Mouse (Mus musculus) testis, postnatal 14 days (tissue): ENCODE results near the gene Pogz.
A peak's percentile ranks its signal among the peaks of the same experiment; 100 is the strongest.
"Not testable (repeated sequence)": the region's sequence is repeated elsewhere in the genome, so short reads cannot be mapped to it uniquely, and the experiment has no call there.

Source experiments
- DNase-seq: peaks from one replicate; pipeline ENCODE4 v3.0.0; 2021; ENCODE audit warnings: low spot score

Pogz gene

DNA sequence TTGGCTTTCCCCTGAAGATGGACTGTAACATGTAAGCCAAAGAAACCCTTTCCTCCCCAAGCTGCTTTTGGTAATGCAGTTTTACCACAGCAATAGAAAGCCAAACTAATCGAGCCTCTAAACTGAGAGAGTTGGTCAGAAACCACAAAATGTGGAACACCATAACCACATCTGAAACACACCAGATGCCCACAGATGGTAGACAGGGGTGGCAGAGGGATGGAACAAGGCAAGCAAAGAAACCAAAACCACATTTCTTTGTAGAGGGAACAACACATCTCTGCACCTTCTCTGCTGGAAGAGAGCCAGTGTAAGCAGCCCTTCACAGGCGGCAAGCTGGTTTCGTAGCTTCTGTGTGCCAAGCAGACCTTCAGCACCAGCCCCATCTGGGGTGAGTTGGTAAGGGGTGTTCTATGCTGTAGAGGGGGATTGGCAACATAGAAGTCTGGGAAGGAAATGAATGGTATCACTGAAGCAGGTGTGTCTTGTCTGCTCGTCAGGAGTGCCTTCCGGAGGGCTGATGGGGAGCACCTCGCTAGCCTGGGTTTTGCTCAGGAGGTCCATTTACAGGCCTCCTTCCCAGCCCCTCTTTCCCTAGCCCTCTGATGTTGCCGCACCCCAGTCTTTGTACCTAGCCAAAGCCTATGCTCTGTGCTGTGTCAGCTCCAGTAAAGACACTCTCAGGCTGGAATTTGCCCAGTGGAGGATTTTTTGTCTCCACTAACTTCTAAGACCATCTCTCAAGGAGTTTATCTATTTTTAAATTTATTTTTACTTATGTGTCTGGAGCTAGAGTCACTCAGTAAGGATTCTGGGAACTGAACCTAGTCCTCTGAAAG is 78.8 kb downstream of the Pogz start:
- no peak for DNase-seq

DNA sequence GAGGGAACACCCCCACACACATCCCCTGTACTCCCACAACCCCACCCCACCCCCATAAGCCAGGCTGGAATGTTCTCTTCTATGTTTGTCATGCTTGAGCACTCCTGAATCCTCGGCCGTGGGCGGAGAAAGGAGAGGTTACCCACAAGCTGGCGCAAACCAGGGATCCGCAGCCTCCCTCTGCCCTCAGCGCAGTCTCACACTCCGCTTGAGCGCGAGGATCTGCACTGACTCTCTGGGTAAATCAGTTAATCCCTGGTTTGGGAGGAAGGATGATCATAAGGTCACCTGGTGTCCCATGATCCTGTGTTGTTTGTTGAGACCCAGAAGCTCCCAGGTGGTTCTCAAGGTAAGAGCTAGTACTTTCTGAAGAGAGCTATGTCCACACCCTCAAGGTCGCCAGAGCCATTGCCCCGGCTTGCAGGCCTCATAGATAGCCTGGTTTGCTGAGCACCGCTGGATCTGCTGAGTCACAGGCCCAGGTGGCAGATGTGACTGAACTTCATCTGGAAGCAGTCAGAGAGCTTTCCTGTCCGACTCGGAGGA is 80.5 kb downstream of the Pogz start:
- peak; percentile 33 for DNase-seq

DNA sequence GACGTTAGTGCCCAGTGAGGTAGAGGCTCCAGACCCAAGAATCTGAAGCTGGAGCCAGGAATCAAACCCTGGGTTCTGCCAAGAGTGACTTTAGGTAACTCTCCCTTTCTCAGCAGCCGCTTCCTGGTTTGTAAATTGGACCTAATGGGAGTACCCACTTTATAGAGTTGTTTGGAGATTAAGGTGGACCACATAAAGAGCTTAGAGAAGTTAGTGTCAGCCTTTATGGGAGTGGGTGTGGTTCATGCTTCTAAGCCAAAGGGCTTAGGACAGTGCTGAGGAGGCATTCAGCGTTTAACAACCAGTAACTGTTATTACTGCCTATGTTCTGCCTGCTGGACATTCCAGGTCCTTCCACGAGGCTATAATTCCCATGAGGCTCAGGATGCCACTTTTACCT is 81.5 kb downstream of the Pogz start:
- no peak for DNase-seq

DNA sequence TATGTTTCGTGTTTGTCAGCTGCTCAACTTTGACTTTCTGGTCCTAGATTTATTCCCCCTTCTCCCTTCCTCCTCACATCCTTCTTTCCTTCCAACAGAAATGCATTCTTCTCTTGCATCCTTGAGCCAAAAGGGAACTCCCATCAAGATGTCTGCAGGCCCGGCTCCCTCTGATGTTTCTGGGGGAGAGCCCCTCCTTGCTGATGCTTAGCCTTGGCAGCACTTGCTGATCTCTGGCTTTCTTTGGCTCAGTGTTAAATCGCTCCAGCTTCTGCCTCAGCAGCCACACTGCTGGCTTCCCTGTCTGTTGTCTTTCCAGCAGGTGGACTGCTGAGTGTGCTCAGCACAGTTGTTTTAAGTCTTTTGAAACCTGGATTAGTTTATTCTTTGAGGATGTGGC is 83.7 kb downstream of the Pogz start:
- DNase-seq = peak; percentile 56

- no peak for DNase-seq
These were observed 85.0 kb downstream of the Pogz start for GRCm38 (mm10) chr3:94922333-94922732.

GRCm38 (mm10) chr3:94924688-94925087 is 87.3 kb downstream of the Pogz start:
- no peak for DNase-seq

- not testable (repeated sequence) for DNase-seq
These were observed 89.0 kb downstream of the Pogz start for GRCm38 (mm10) chr3:94926301-94926736.

GRCm38 (mm10) chr3:94928979-94929378 is 91.6 kb downstream of the Pogz start:
- DNase-seq = not testable (repeated sequence)

DNA sequence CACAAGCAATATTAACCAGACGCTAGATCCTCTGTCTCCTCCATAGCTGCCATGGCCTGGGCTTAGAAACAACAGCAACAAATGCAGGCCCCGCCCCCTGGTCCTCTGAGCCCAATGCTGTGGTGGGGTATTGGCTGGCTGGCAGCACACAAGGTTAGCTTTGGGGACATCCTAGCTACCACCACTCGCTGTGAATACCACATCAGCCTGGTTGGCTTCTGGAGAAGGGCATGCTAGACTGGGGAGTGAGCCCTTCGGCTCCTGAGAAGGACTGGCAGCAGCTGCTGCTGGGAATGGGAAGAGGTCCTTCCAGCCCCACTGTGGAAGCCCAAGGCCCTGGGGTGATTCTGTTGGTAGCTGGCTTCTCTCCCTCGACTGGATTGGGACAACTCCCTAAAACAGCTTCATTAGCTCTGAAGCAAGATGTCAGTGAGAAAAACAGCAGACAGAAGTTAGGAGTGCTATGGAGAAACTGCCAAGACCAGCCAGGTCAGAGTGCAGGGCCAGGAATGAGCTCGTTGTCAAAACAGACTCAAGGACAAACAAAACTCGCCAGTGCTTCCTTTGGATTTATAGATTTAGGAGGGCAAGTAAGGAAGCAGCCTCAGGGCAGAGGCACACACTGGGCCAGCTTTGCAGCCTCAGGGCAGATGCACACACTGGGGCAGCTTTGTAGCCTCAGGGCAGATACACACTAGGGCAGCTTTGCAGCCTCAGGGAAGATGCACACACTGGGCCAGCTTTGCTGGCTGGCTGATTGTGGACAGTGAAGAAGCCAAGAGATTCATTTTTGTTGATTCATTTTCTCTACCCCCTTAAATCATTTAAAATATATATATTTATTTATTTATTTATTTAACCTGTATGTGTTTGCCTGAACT is 93.3 kb downstream of the Pogz start:
- DNase-seq = peak; percentile 30

DNA sequence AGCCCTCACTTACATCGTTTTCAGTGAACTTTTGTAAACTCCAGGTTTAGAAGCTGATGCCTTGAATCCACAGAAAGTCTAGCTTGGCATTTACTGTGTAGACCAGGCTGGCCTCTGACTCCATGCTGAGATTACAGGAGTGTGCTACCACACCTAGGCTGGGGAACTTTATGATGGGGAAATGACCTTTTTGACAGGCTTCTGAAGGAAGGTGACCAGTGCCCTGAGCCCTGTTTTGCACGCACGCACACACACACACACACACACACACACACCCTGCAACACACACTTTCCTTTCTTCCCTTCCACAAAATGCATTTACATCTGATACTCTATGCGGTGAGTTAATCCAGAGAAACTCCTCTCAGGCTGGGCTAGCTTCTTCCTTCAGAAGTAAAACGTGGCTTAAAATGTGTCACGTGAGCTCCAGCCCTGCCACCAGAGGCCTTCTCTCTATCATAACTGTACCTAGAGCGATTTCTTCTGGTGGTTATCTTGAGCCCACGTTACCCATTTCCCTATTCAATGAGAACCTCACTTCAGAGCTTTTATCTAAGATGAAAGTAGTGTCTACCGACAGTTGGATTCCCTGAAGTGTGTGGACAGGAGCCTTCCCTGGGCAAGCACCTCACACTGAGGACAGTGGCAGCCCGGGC is 94.2 kb downstream of the Pogz start:
- DNase-seq = not testable (repeated sequence)
